Mouse (Mus musculus) lung, postnatal 4 days (tissue): Measurements from ENCODE around the gene Taar2.

Source experiments
- DNase-seq, 2 experiments: peaks; one replicate each; pipeline ENCODE4 v3.0.0; 2021

Gene Taar2

DNA sequence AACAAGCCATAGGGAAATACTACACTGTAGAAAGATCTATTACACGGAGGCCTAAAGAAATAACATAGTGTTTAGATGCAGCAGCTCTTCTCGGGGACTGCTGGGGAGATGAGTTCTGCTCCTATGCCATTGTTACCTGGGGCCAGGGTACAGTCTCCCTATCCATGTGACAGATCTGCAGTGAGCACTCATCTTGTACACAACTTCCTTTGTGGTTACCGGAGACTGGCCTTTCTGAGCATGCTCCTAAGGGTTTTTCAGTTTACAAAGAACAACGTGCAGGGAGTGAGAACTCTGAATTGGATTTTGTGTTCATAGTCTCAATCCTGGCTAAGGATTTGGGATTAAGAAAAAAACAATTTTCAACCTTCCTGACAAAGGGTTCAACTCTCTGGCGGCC lies 48.0 kb downstream of the Taar2 start:
- no peak for DNase-seq
